24 mouse cellular contexts compared by ENCODE assay signal in the genomic region with DNA sequence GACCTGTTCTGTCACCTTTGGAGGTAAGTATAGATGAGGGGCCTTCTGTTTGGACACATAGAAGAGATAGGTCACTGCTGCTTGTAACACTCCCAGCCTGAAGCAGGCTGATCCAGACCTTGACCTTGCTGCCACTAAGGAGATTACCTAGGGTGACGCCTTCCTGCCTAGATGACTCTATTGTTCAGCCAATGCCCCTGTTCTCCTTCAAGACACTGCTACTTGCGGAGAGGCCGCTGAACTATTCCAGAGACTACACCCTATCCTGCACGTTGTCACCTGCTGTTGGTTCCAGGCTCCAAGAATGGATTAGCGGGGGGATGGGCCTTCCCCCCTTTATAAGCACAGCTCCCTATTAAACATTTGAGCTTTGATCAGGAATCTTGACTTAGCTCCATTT. TPM values are rescaled to one million over a fixed set of nuclear protein-coding genes. Genes with fewer than 3 reads are reported as not detected.
"Had no signal": no experiment of that assay in that cellular context is flagged by ENCODE, and none has a peak within 500 bp of the region (broad histone marks: within the 10 kb centered on the region; RNA-seq: fewer than 3 reads in every experiment).

No protein-coding gene starts in this region.

- H3K9me3 ChIP-seq: neural tube, embryonic 13.5 days; neural tube, embryonic 15.5 days; stomach, embryonic 15.5 days had no signal

- H3K9ac ChIP-seq: neural tube, embryonic 13.5 days; neural tube, embryonic 15.5 days; stomach, embryonic 15.5 days had no signal

- H3K36me3 ChIP-seq: neural tube, embryonic 13.5 days; neural tube, embryonic 15.5 days; stomach, embryonic 15.5 days had no signal

- DNase-seq: retina, postnatal 1 day; right cerebral cortex, adult 18-20 months; right cerebral cortex, postnatal 14 days; right cerebral cortex, postnatal 25 days; right cerebral cortex, postnatal 4 days; spleen, adult 18-20 months; thymus, adult 18-20 months; thymus, adult 2 months; thymus, postnatal 14 days; thymus, postnatal 25 days; thymus, postnatal 36 days; thymus, postnatal 4 days had no signal

- H3K27ac ChIP-seq: neural tube, embryonic 13.5 days; neural tube, embryonic 15.5 days; stomach, embryonic 15.5 days; stomach, postnatal 0 days had no signal

- H3K4me2 ChIP-seq: neural tube, embryonic 13.5 days; neural tube, embryonic 15.5 days; stomach, embryonic 15.5 days had no signal

- H3K4me1 ChIP-seq: neural tube, embryonic 13.5 days; neural tube, embryonic 15.5 days; stomach, embryonic 15.5 days had no signal

- H3K27me3 ChIP-seq: neural tube, embryonic 13.5 days; neural tube, embryonic 15.5 days; stomach, embryonic 15.5 days had no signal

- H3K4me3 ChIP-seq: neural tube, embryonic 13.5 days; neural tube, embryonic 15.5 days; stomach, embryonic 15.5 days had no signal

RNA-seq across cellular contexts. Expression of a gene that starts 13.4 kb away (rescaled TPM):
- total RNA-seq: neutrophil, adult 5-6 weeks had no signal
- polyA plus RNA-seq: neural tube, embryonic 13.5 days; neural tube, embryonic 14.5 days; neural tube, embryonic 15.5 days; small intestine, adult 2 months; spleen, adult 2 months; stomach, embryonic 14.5 days; stomach, embryonic 15.5 days; stomach, embryonic 16.5 days; stomach, postnatal 0 days; thymus, adult 2 months; thymus, postnatal 0 days; urinary bladder, adult 2 months had no signal
